Mouse (Mus musculus) R1 (cell line): Measurements from ENCODE around the gene Ms4a6d.

Experiments used
- DNase-seq: peaks from one replicate; pipeline ENCODE4 v3.0.0-alpha.2; 2018; ENCODE audit warnings: low read depth, low spot score

Ms4a6d gene

GRCm38 (mm10) chr19:11604603-11605002 lies at the start of gene Ms4a6d:
TSS of gene Ms4a6d (minus strand) at chr19:11604849.
- DNase-seq, result no peak

GRCm38 (mm10) chr19:11649564-11649963 lies 44.9 kb upstream of the Ms4a6d start:
- no peak for DNase-seq

- DNase-seq, result no peak
These were observed 41.5 kb upstream of the Ms4a6d start for GRCm38 (mm10) chr19:11646166-11646565.

GRCm38 (mm10) chr19:11640732-11641131 lies 36.1 kb upstream of the Ms4a6d start, which contains the start of gene Ms4a3:
TSS of gene Ms4a3 (minus strand) at chr19:11640851.
- no peak for DNase-seq

GRCm38 (mm10) chr19:11639038-11639437 lies 34.4 kb upstream of the Ms4a6d start:
- no peak for DNase-seq

GRCm38 (mm10) chr19:11635572-11635971 lies 30.9 kb upstream of the Ms4a6d start:
- no peak for DNase-seq

GRCm38 (mm10) chr19:11634330-11634729 lies 29.7 kb upstream of the Ms4a6d start:
- no peak for DNase-seq

GRCm38 (mm10) chr19:11633732-11634131 lies 29.1 kb upstream of the Ms4a6d start:
- no peak for DNase-seq

- no peak for DNase-seq
These were observed 20.6 kb upstream of the Ms4a6d start for GRCm38 (mm10) chr19:11625231-11625630.

GRCm38 (mm10) chr19:11624800-11625199 lies 20.2 kb upstream of the Ms4a6d start:
- DNase-seq, result no peak

- no peak for DNase-seq
These were observed 18.9 kb upstream of the Ms4a6d start, which contains the start of gene Ms4a2 for GRCm38 (mm10) chr19:11623551-11623950. TSS of gene Ms4a2 (minus strand) at chr19:11623719.

GRCm38 (mm10) chr19:11617983-11618382 lies 13.3 kb upstream of the Ms4a6d start:
- no peak for DNase-seq

GRCm38 (mm10) chr19:11614805-11615204 lies 10.2 kb upstream of the Ms4a6d start:
- DNase-seq, result no peak

- no peak for DNase-seq
These were observed 9.3 kb upstream of the Ms4a6d start for GRCm38 (mm10) chr19:11613776-11614443.

GRCm38 (mm10) chr19:11613084-11613483 lies 8.4 kb upstream of the Ms4a6d start:
- no peak for DNase-seq

- DNase-seq, result no peak
These were observed 7.6 kb upstream of the Ms4a6d start for GRCm38 (mm10) chr19:11612293-11612692.

GRCm38 (mm10) chr19:11611541-11611945 lies 6.9 kb upstream of the Ms4a6d start:
- peak; percentile 82 for DNase-seq

GRCm38 (mm10) chr19:11608172-11608571 lies 3.5 kb upstream of the Ms4a6d start:
- DNase-seq, result peak; percentile 37

GRCm38 (mm10) chr19:11602026-11602425 lies 2.6 kb downstream of the Ms4a6d start:
- DNase-seq, result peak; percentile 55

- DNase-seq, result no peak
These were observed 3.3 kb downstream of the Ms4a6d start for GRCm38 (mm10) chr19:11601349-11601748.

- no peak for DNase-seq
These were observed 14.7 kb downstream of the Ms4a6d start for GRCm38 (mm10) chr19:11589891-11590449.

GRCm38 (mm10) chr19:11589205-11589604 lies 15.4 kb downstream of the Ms4a6d start:
- no peak for DNase-seq

GRCm38 (mm10) chr19:11574965-11575364 lies 29.7 kb downstream of the Ms4a6d start:
- DNase-seq, result no peak
